In the genomic region with DNA sequence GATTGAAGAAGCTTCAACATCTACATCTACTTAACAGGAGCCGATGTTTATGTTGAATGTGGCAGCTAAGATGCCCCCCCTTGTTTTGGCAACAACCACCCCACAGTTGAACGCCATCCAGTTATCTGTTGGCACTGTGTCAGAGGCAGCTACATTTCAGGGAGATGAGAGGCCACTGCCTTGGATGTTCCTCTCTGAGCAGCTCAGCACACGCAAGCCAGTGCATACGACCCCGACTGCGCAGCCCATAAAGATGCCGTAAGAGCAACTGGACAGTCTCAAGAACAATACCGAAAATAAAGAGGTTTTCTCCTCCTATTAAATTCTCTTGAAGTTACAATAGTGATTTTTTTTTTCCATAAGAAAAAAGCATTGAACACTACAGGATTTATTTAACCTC, we compare ENCODE assay signal across 13 mouse cellular contexts. TPM values are rescaled to one million over a fixed set of nuclear protein-coding genes. Genes with fewer than 3 reads are reported as not detected.
DNase-seq lines count a peak whose midpoint lies in the region; ATAC-seq lines count a peak whose summit lies in the region.
"Had no signal": no experiment of that assay in that cellular context is flagged by ENCODE, and none has a peak within 500 bp of the region (broad histone marks: within the 10 kb centered on the region; RNA-seq: fewer than 3 reads in every experiment).

No protein-coding gene starts in this region.

- 0 out of 2 replicates have a peak, but pooled peaks have one; percentile 68 for ATAC-seq in intestine, embryonic 14.5 days (replicated peaks; ENCODE audit: low FRiP score, low TSS enrichment, low read depth)
- ATAC-seq in intestine, embryonic 16.5 days, result no peak
- ATAC-seq in midbrain, embryonic 14.5 days (ENCODE audit: low FRiP score, low TSS enrichment), result no peak
- ATAC-seq in midbrain, embryonic 13.5 days, result no peak
- ATAC-seq in embryonic facial prominence, embryonic 13.5 days (ENCODE audit: insufficient number of reproducible peaks, insufficient read depth, low FRiP score, low TSS enrichment, low read depth), result no peak
- peak; percentile 55; the same call in 1 of the 2 replicates for ATAC-seq in megakaryocyte-erythroid progenitor cell, adult 5-6 weeks (replicated peaks; ENCODE audit: low FRiP score, low TSS enrichment, poor library complexity, severe bottlenecking)
- ATAC-seq: lung, postnatal 0 days had no signal

- no peaks in the 10 kb centered on the region for H3K9me3 ChIP-seq in intestine, embryonic 14.5 days (ENCODE audit: control insufficient read depth, low read length)
- no peaks in the 10 kb centered on the region for H3K9me3 ChIP-seq in intestine, embryonic 16.5 days (ENCODE audit: control insufficient read depth, low read length)
- 0 out of 2 replicates have a peak, but pooled peaks cover 7% of the 10 kb centered on the region for H3K9me3 ChIP-seq in midbrain, embryonic 14.5 days (ENCODE audit: control insufficient read depth, low read length)
- no peaks in the 10 kb centered on the region for H3K9me3 ChIP-seq in midbrain, embryonic 13.5 days
- no peaks in the 10 kb centered on the region for H3K9me3 ChIP-seq in embryonic facial prominence, embryonic 13.5 days
- H3K9me3 ChIP-seq: forebrain, embryonic 10.5 days had no signal

- H3K27ac ChIP-seq in intestine, embryonic 14.5 days (ENCODE audit: low read depth), result peak overlapping the region; percentile 64; the same call in 1 of the 2 replicates
- no peak overlapping the region for H3K27ac ChIP-seq in intestine, embryonic 16.5 days (ENCODE audit: low read length)
- H3K27ac ChIP-seq in midbrain, embryonic 14.5 days (replicated peaks; ENCODE audit: low read depth, low read length), result no peak overlapping the region
- H3K27ac ChIP-seq in midbrain, embryonic 13.5 days, result no peak overlapping the region
- peak overlapping the region; percentile 76 for H3K27ac ChIP-seq in embryonic facial prominence, embryonic 13.5 days
- H3K27ac ChIP-seq: forebrain, embryonic 10.5 days; layer of hippocampus, adult 2 months had no signal

- no peak overlapping the region for H3K9ac ChIP-seq in intestine, embryonic 14.5 days (ENCODE audit: low read length)
- H3K9ac ChIP-seq in intestine, embryonic 16.5 days (ENCODE audit: low read depth, low read length), result no peak overlapping the region
- H3K9ac ChIP-seq in midbrain, embryonic 14.5 days (replicated peaks; ENCODE audit: low read length), result no peak overlapping the region
- no peak overlapping the region for H3K9ac ChIP-seq in midbrain, embryonic 13.5 days (replicated peaks)
- H3K9ac ChIP-seq in embryonic facial prominence, embryonic 13.5 days, result no peak overlapping the region

- peaks cover 19% of the 10 kb centered on the region for H3K4me1 ChIP-seq in intestine, embryonic 14.5 days (replicated peaks; ENCODE audit: control insufficient read depth, insufficient read depth, low read length)
- peaks cover 4% of the 10 kb centered on the region; the same call in 1 of the 2 replicates for H3K4me1 ChIP-seq in intestine, embryonic 16.5 days (ENCODE audit: control insufficient read depth, insufficient read depth, low read length)
- H3K4me1 ChIP-seq in midbrain, embryonic 14.5 days (ENCODE audit: control insufficient read depth, insufficient read depth, low read length), result no peaks in the 10 kb centered on the region
- H3K4me1 ChIP-seq in midbrain, embryonic 13.5 days (replicated peaks), result no peaks in the 10 kb centered on the region
- H3K4me1 ChIP-seq in embryonic facial prominence, embryonic 13.5 days, result peaks cover 41% of the 10 kb centered on the region

- H3K36me3 ChIP-seq in intestine, embryonic 14.5 days (ENCODE audit: control insufficient read depth, insufficient read depth, low read length), result no peaks in the 10 kb centered on the region
- no peaks in the 10 kb centered on the region for H3K36me3 ChIP-seq in intestine, embryonic 16.5 days (ENCODE audit: control insufficient read depth, insufficient read depth, low read length)
- H3K36me3 ChIP-seq in midbrain, embryonic 14.5 days (ENCODE audit: control insufficient read depth, insufficient read depth, low read length), result no peaks in the 10 kb centered on the region
- no peaks in the 10 kb centered on the region for H3K36me3 ChIP-seq in midbrain, embryonic 13.5 days
- peaks cover 3% of the 10 kb centered on the region; the same call in 1 of the 2 replicates for H3K36me3 ChIP-seq in embryonic facial prominence, embryonic 13.5 days

- DNase-seq in intestine, embryonic 14.5 days (ENCODE audit: low spot score), result peak; percentile 63
- DNase-seq in midbrain, embryonic 14.5 days, result peak; percentile 1
- no peak for DNase-seq in gastrocnemius, adult 8-10 months (ENCODE audit: low spot score in 2 of 2)
- no peak for DNase-seq in urinary bladder, postnatal 36 days (ENCODE audit: low spot score in 2 of 2)
- DNase-seq: gastrocnemius, postnatal 14 days; spleen, adult 18-20 months had no signal

- H3K4me3 ChIP-seq in intestine, embryonic 14.5 days (ENCODE audit: low read depth, low read length), result no peak overlapping the region
- no peak overlapping the region for H3K4me3 ChIP-seq in intestine, embryonic 16.5 days (ENCODE audit: low read length)
- H3K4me3 ChIP-seq in midbrain, embryonic 14.5 days (replicated peaks; ENCODE audit: low read depth, low read length), result no peak overlapping the region
- no peak overlapping the region for H3K4me3 ChIP-seq in midbrain, embryonic 13.5 days (replicated peaks)
- no peak overlapping the region for H3K4me3 ChIP-seq in embryonic facial prominence, embryonic 13.5 days
- H3K4me3 ChIP-seq: forebrain, embryonic 10.5 days; layer of hippocampus, adult 2 months had no signal

- WGBS in intestine, embryonic 14.5 days, result 41% methylated on average over 8 of the region's 8 CpGs
- WGBS in intestine, embryonic 16.5 days, result 61% methylated on average over 8 of the region's 8 CpGs
- 95% methylated on average over 8 of the region's 8 CpGs for WGBS in midbrain, embryonic 14.5 days
- 97% methylated on average over 8 of the region's 8 CpGs for WGBS in midbrain, embryonic 13.5 days
- 54% methylated on average over 8 of the region's 8 CpGs for WGBS in embryonic facial prominence, embryonic 13.5 days

- no peak overlapping the region for H3K4me2 ChIP-seq in intestine, embryonic 14.5 days (ENCODE audit: low read length)
- H3K4me2 ChIP-seq in intestine, embryonic 16.5 days (ENCODE audit: low read depth, low read length), result no peak overlapping the region
- H3K4me2 ChIP-seq in midbrain, embryonic 14.5 days (ENCODE audit: low read length), result no peak overlapping the region
- no peak overlapping the region for H3K4me2 ChIP-seq in midbrain, embryonic 13.5 days (replicated peaks)
- H3K4me2 ChIP-seq in embryonic facial prominence, embryonic 13.5 days, result peak overlapping the region; percentile 26; the same call in 1 of the 2 replicates

- no peaks in the 10 kb centered on the region for H3K27me3 ChIP-seq in intestine, embryonic 14.5 days (replicated peaks; ENCODE audit: control insufficient read depth, insufficient read depth, low read length)
- no peaks in the 10 kb centered on the region for H3K27me3 ChIP-seq in intestine, embryonic 16.5 days (replicated peaks; ENCODE audit: control insufficient read depth, insufficient read depth, low read length)
- no peaks in the 10 kb centered on the region for H3K27me3 ChIP-seq in midbrain, embryonic 14.5 days (ENCODE audit: control insufficient read depth, insufficient read depth, low read length)
- no peaks in the 10 kb centered on the region for H3K27me3 ChIP-seq in midbrain, embryonic 13.5 days
- no peaks in the 10 kb centered on the region for H3K27me3 ChIP-seq in embryonic facial prominence, embryonic 13.5 days

RNA-seq across cellular contexts. Expression of a gene that starts 5.9 kb away (rescaled TPM):
- 8.6 and 9.3 TPM in 2 replicates for polyA plus RNA-seq in intestine, embryonic 14.5 days (2014; fragmentation: Nextera tagmentation; extraction: Ambion mirVana)
- 5.5 and 5.7 TPM in 2 replicates for polyA plus RNA-seq in intestine, embryonic 16.5 days (2015; fragmentation: Nextera tagmentation; extraction: Ambion mirVana)
- 9.4 and 10.2 TPM in 2 replicates for polyA plus RNA-seq in midbrain, embryonic 14.5 days (2014; fragmentation: Nextera tagmentation; extraction: Ambion mirVana)
- 8.9 and 9.0 TPM in 2 replicates for polyA plus RNA-seq in midbrain, embryonic 13.5 days (2015; fragmentation: Nextera tagmentation; extraction: Ambion mirVana)
- polyA plus RNA-seq in embryonic facial prominence, embryonic 13.5 days (2015; fragmentation: Nextera tagmentation; extraction: Ambion mirVana), result 9.2 and 9.8 TPM in 2 replicates
- total RNA-seq in megakaryocyte-erythroid progenitor cell, adult 5-6 weeks (2014; fragmentation: Nextera tagmentation), result 11.1 and 13.9 TPM in 2 replicates
- 6.8 and 12.3 TPM in 2 replicates for total RNA-seq in megakaryocyte-erythroid progenitor cell, adult 5-6 weeks (2017)
- 10 to 100 TPM; 10.8 to 12.1 (median 11.7) TPM for total RNA-seq in gastrocnemius, adult 8-10 months (2022)

RNA-seq across cellular contexts. Expression of a gene that starts 23.7 kb away (rescaled TPM):
- polyA plus RNA-seq in intestine, embryonic 14.5 days (2014; fragmentation: Nextera tagmentation; extraction: Ambion mirVana), result 52.7 and 53.5 TPM in 2 replicates
- polyA plus RNA-seq in intestine, embryonic 16.5 days (2015; fragmentation: Nextera tagmentation; extraction: Ambion mirVana), result 50.2 and 52.3 TPM in 2 replicates
- polyA plus RNA-seq in midbrain, embryonic 14.5 days (2014; fragmentation: Nextera tagmentation; extraction: Ambion mirVana), result 56.5 and 63.7 TPM in 2 replicates
- 68.1 and 71.4 TPM in 2 replicates for polyA plus RNA-seq in midbrain, embryonic 13.5 days (2015; fragmentation: Nextera tagmentation; extraction: Ambion mirVana)
- polyA plus RNA-seq in embryonic facial prominence, embryonic 13.5 days (2015; fragmentation: Nextera tagmentation; extraction: Ambion mirVana), result 43.2 and 45.4 TPM in 2 replicates
- 92.9 and 101 TPM in 2 replicates for total RNA-seq in megakaryocyte-erythroid progenitor cell, adult 5-6 weeks (2014; fragmentation: Nextera tagmentation)
- total RNA-seq in megakaryocyte-erythroid progenitor cell, adult 5-6 weeks (2017), result 33.1 and 110 TPM in 2 replicates
- 10 to 100 TPM; 53.5 to 69.6 (median 58.9) TPM for total RNA-seq in gastrocnemius, adult 8-10 months (2022)

RNA-seq across cellular contexts. Expression of a gene that starts 23.9 kb away (rescaled TPM):
- polyA plus RNA-seq in intestine, embryonic 14.5 days (2014; fragmentation: Nextera tagmentation; extraction: Ambion mirVana), result 2.1 and 2.5 TPM in 2 replicates
- polyA plus RNA-seq in intestine, embryonic 16.5 days (2015; fragmentation: Nextera tagmentation; extraction: Ambion mirVana), result 1.5 TPM in 2 replicates
- 1.1 and 1.6 TPM in 2 replicates for polyA plus RNA-seq in midbrain, embryonic 14.5 days (2014; fragmentation: Nextera tagmentation; extraction: Ambion mirVana)
- polyA plus RNA-seq in midbrain, embryonic 13.5 days (2015; fragmentation: Nextera tagmentation; extraction: Ambion mirVana), result 1.3 TPM in 2 replicates
- polyA plus RNA-seq in embryonic facial prominence, embryonic 13.5 days (2015; fragmentation: Nextera tagmentation; extraction: Ambion mirVana), result 0.70 and 0.87 TPM in 2 replicates
- total RNA-seq in megakaryocyte-erythroid progenitor cell, adult 5-6 weeks (2014; fragmentation: Nextera tagmentation), result 0.47 TPM in 1 of 2 replicates, not detected in the other
- total RNA-seq in megakaryocyte-erythroid progenitor cell, adult 5-6 weeks (2017), result not detected in 2 replicates
- 1 to 10 TPM; 1.6 to 2.2 (median 1.8) TPM for total RNA-seq in gastrocnemius, adult 8-10 months (2022)

RNA-seq across cellular contexts. Expression of a gene that starts 45.2 kb away (rescaled TPM):
- 83.5 and 86.2 TPM in 2 replicates for polyA plus RNA-seq in intestine, embryonic 14.5 days (2014; fragmentation: Nextera tagmentation; extraction: Ambion mirVana)
- 67.6 and 74.8 TPM in 2 replicates for polyA plus RNA-seq in intestine, embryonic 16.5 days (2015; fragmentation: Nextera tagmentation; extraction: Ambion mirVana)
- polyA plus RNA-seq in midbrain, embryonic 14.5 days (2014; fragmentation: Nextera tagmentation; extraction: Ambion mirVana), result 77.1 and 78.7 TPM in 2 replicates
- 90.4 and 97.3 TPM in 2 replicates for polyA plus RNA-seq in midbrain, embryonic 13.5 days (2015; fragmentation: Nextera tagmentation; extraction: Ambion mirVana)
- 73.2 and 81.1 TPM in 2 replicates for polyA plus RNA-seq in embryonic facial prominence, embryonic 13.5 days (2015; fragmentation: Nextera tagmentation; extraction: Ambion mirVana)
- total RNA-seq in megakaryocyte-erythroid progenitor cell, adult 5-6 weeks (2014; fragmentation: Nextera tagmentation), result 95.6 and 101 TPM in 2 replicates
- total RNA-seq in megakaryocyte-erythroid progenitor cell, adult 5-6 weeks (2017), result 64.2 and 72.2 TPM in 2 replicates
- total RNA-seq in gastrocnemius, adult 8-10 months (2022), result 10 to 100 TPM; 50.2 to 68.0 (median 60.0) TPM

Comparison
In these comparisons a context has a peak if more than half of its experiments do, and no peak if none do; other contexts are left out.
1. ATAC-seq: peak in intestine, embryonic 14.5 days (single experiment) and megakaryocyte-erythroid progenitor cell, adult 5-6 weeks (single experiment); none in intestine, embryonic 16.5 days (single experiment), midbrain, embryonic 14.5 days (single experiment), midbrain, embryonic 13.5 days (single experiment) and embryonic facial prominence, embryonic 13.5 days (single experiment).
2. H3K27ac ChIP-seq: peak in intestine, embryonic 14.5 days (single experiment) and embryonic facial prominence, embryonic 13.5 days (single experiment); none in intestine, embryonic 16.5 days (single experiment), midbrain, embryonic 14.5 days (single experiment) and midbrain, embryonic 13.5 days (single experiment).
3. DNase-seq: peak in intestine, embryonic 14.5 days (single experiment) and midbrain, embryonic 14.5 days (single experiment); none in gastrocnemius, adult 8-10 months (0 of 2) and urinary bladder, postnatal 36 days (0 of 2).